Mouse (Mus musculus) liver, embryonic 14.5 days (tissue): Measurements from ENCODE around the gene Rbm25. TPM values are rescaled to one million over a fixed set of nuclear protein-coding genes. Genes with fewer than 3 reads are reported as not detected.
"Not testable (repeated sequence)": the region's sequence is repeated elsewhere in the genome, so short reads cannot be mapped to it uniquely, and the experiment has no call there.

ENCODE experiments used
- ATAC-seq: fragments of 200-750 bp; cut with Nextera tagmentation; 2 replicates; pipeline ENCODE4 v1.8.0; 2017; ENCODE audit warnings: moderate number of reproducible peaks, mild to moderate bottlenecking, moderate library complexity; ENCODE audit not compliant: insufficient read depth
- DNase-seq, 3 experiments: peaks; one replicate each; pipeline ENCODE4 v3.0.0-alpha.2; 2012 to 2013; ENCODE audit warnings: low read depth in 3 of 3, low spot score in 3 of 3
- H3K27ac ChIP-seq: fragments of 300-500 bp; sonication (generic); 2 replicates; pipeline ENCODE4 v1.5.1; 2014; ENCODE audit warnings: moderate library complexity, mild to moderate bottlenecking, control low read depth, inconsistent platforms
- H3K27me3 ChIP-seq: fragments of 300-500 bp; sonication (generic); 2 replicates; pipeline ENCODE4 v1.6.1; 2014; ENCODE audit warnings: mild to moderate bottlenecking, low read length, moderate library complexity; ENCODE audit not compliant: control insufficient read depth, insufficient read depth
- H3K36me3 ChIP-seq: fragments of 300-500 bp; sonication (generic); replicated peaks from 2 replicates; pipeline ENCODE4 v1.6.1; 2014; ENCODE audit warnings: low read depth; ENCODE audit not compliant: control insufficient read depth, insufficient read depth
- H3K4me1 ChIP-seq, 2 experiments: fragments of 200-500 bp in 1 of 2; fragments of 300-500 bp in 1 of 2; sonication (generic) in 1 of 2; replicated peaks; 2 replicates each; pipeline ENCODE4 v1.6.1; 2012 to 2014; ENCODE audit warnings: antibody characterized with exemption in 1 of 2, inconsistent platforms in 1 of 2, low read length in 1 of 2; ENCODE audit not compliant: control insufficient read depth in 2 of 2, insufficient read depth in 2 of 2
- H3K4me2 ChIP-seq: fragments of 300-500 bp; sonication (generic); 2 replicates; pipeline ENCODE4 v1.6.1; 2014; ENCODE audit warnings: low read depth, mild to moderate bottlenecking, control low read depth, moderate library complexity
- H3K4me3 ChIP-seq, 2 experiments: fragments of 200-500 bp in 1 of 2; fragments of 300-500 bp in 1 of 2; sonication (generic) in 1 of 2; 2 replicates each; pipeline ENCODE4 v1.5.1; 2012 to 2014; ENCODE audit warnings: low read depth in 2 of 2, low read length in 2 of 2, mild to moderate bottlenecking in 2 of 2, control low read depth in 1 of 2, inconsistent platforms in 1 of 2, moderate library complexity in 1 of 2; ENCODE audit not compliant: insufficient read depth in 1 of 2
- H3K9ac ChIP-seq: fragments of 300-500 bp; sonication (generic); replicated peaks from 2 replicates; pipeline ENCODE4 v1.6.1; 2014; ENCODE audit warnings: mild to moderate bottlenecking, control low read depth, moderate library complexity
- H3K9me3 ChIP-seq: fragments of 300-500 bp; sonication (generic); 2 replicates; pipeline ENCODE4 v1.6.1; 2016; ENCODE audit warnings: low read length, mixed read lengths; ENCODE audit not compliant: control insufficient read depth
- CTCF ChIP-seq: IDR thresholded peaks from 2 replicates; pipeline ENCODE4 v1.5.1; 2016; ENCODE audit warnings: antibody characterized with exemption, low read depth, control low read depth
- EP300 ChIP-seq: IDR thresholded peaks from 2 replicates; pipeline ENCODE4 v1.6.1; 2016; ENCODE audit warnings: antibody characterized with exemption, low read depth
- WGBS: fragments of 180-500 bp; shearing (Covaris S2); extraction: QIAGEN DNeasy Blood & Tissue Kit; methylation state at CpG from one replicate; pipeline ENCODE4 v1.1.7; 2014; ENCODE audit not compliant: insufficient replicate concordance; 5-methylcytosine and 5-hydroxymethylcytosine counted together
- polyA plus RNA-seq, 2 experiments: library from polyadenylated mRNA; depleted of rRNA in 1 of 2; stranded (reverse) in 1 of 2; unstranded in 1 of 2; fragments of >200 nt; fragmentation: Nextera tagmentation in 1 of 2; extraction: Ambion mirVana in 1 of 2; gene quantifications; 2 replicates each; pipeline versions ENCODE4 v1.2.1 to v1.2.3; 2012 to 2014

The Rbm25 gene
- polyA plus RNA-seq, 2 experiments: 41.9 to 74.4 TPM

- H3K9ac ChIP-seq: no peak overlapping the region
- 79% methylated on average over 5 of the region's 5 CpGs for WGBS
- no peak for DNase-seq
- no peak overlapping the region for H3K4me2 ChIP-seq
- no peaks in the 10 kb centered on the region for H3K27me3 ChIP-seq
- no peaks in the 10 kb centered on the region for H3K4me1 ChIP-seq
- no peak overlapping the region for H3K4me3 ChIP-seq
- no peak for TF ChIP-seq EP300
- TF ChIP-seq CTCF: no peak
- no peaks in the 10 kb centered on the region for H3K9me3 ChIP-seq
- no peaks in the 10 kb centered on the region for H3K36me3 ChIP-seq
- ATAC-seq: no peak
- no peak overlapping the region for H3K27ac ChIP-seq
These were observed 13.8 kb upstream of the Rbm25 start for GRCm38 (mm10) chr12:83617261-83617660.

GRCm38 (mm10) chr12:83618981-83619380 is 12.1 kb upstream of the Rbm25 start:
- WGBS: 62% methylated on average over 2 of the region's 2 CpGs
- H3K9ac ChIP-seq: no peak overlapping the region
- DNase-seq (no peak), ATAC-seq (no peak)
- H3K4me2 ChIP-seq: no peak overlapping the region
- H3K9me3 ChIP-seq: no peaks in the 10 kb centered on the region
- no peak for TF ChIP-seq CTCF
- TF ChIP-seq EP300: no peak
- no peaks in the 10 kb centered on the region for H3K36me3 ChIP-seq
- no peak overlapping the region for H3K4me3 ChIP-seq
- no peaks in the 10 kb centered on the region for H3K4me1 ChIP-seq
- H3K27ac ChIP-seq: no peak overlapping the region
- H3K27me3 ChIP-seq: no peaks in the 10 kb centered on the region

- not testable (repeated sequence) for H3K4me1 ChIP-seq, ATAC-seq, H3K4me2 ChIP-seq, DNase-seq, H3K27ac ChIP-seq, H3K9ac ChIP-seq, H3K36me3 ChIP-seq, H3K9me3 ChIP-seq, H3K27me3 ChIP-seq, H3K4me3 ChIP-seq
- WGBS: 48% methylated on average over 23 of the region's 23 CpGs
These were observed 10.3 kb upstream of the Rbm25 start for GRCm38 (mm10) chr12:83620694-83621093.

- H3K9ac ChIP-seq: no peak overlapping the region
- H3K4me1 ChIP-seq: no peaks in the 10 kb centered on the region
- no peak for DNase-seq
- 66% methylated on average over 6 of the region's 6 CpGs for WGBS
- no peak overlapping the region for H3K4me3 ChIP-seq
- H3K36me3 ChIP-seq: no peaks in the 10 kb centered on the region
- no peak overlapping the region for H3K4me2 ChIP-seq
- no peaks in the 10 kb centered on the region for H3K9me3 ChIP-seq
- no peak for ATAC-seq
- TF ChIP-seq EP300 (no peak), CTCF (no peak)
- no peak overlapping the region for H3K27ac ChIP-seq
- H3K27me3 ChIP-seq: no peaks in the 10 kb centered on the region
These were observed 8.8 kb upstream of the Rbm25 start for GRCm38 (mm10) chr12:83622031-83622755.

- Histone ChIP-seq H3K4me2 (no peak overlapping the region), H3K27me3 (no peaks in the 10 kb centered on the region), H3K9ac (no peak overlapping the region), H3K36me3 (no peaks in the 10 kb centered on the region), H3K4me1 (no peaks in the 10 kb centered on the region), H3K9me3 (no peaks in the 10 kb centered on the region), H3K4me3 (no peak overlapping the region), H3K27ac (no peak overlapping the region)
- TF ChIP-seq CTCF (no peak), EP300 (no peak)
- WGBS: 74% methylated on average over 1 of the region's 1 CpGs
- ATAC-seq (no peak), DNase-seq (no peak)
These were observed 6.7 kb upstream of the Rbm25 start for GRCm38 (mm10) chr12:83624321-83624720.
